Mouse (Mus musculus): Measurements from ENCODE around the gene Gpatch1.

The Gpatch1 gene

DNA sequence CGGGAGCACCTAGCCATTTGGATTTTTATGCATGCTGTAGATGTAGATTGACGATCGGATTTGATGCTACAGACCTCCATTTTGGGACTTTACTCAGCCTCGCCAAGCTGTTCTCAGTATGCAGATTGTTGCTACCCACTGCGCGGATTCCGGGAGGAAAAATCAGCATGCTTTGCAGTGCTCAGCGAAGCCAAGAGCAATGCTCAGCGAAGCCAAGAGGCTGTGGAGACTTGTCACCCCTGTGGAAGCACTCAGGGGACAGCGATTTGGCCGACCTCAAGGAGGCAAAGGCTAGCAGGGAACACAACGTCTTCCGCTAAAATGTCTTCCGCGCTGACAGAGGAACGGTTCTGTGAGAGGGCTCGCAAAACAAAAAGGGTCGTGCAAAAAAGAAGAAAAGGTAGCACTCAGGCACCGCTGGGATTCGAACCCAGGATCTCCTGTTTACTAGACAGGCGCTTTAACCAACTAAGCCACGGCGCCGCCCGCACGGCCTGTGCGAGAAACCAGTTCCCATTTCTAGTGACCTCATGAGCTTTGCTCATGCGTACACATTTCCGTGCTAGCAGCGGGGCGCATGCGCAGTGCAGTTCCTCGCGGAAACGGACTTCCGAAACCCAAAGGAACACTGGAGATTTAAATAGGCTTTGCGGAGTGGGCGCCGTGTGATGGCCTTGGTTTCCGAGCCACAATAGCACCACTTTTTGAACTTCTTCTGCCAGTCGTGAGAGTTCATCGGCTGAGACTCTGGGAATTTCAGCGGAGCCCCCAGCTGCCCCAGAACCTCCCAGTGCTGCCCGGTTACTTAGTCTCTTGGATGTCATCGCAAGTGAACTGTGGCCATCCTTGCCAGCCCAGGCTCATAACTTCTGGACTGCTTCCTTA, 83.6 kb downstream of the Gpatch1 start:
- peak; percentile 100 for DNase-seq (ENCODE audit: low spot score)

DNA sequence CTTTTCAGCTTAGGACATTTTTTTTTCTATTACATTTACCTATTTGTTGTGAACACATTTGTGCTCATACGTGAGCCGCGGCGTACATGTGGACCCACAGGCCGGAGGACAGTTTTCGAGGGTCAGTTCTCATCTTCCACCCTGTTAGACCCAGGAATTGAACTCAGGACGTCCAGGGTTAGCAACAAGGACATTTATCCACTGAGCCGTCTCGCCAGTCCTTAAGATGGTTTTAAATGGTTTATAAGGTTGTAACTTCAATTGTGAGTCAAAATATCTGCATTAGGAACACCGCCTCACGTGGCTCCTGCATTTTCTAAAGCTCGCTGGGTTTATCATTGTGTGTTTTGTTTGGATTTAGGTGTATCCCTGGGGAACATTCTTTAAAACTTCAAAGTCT, 84.4 kb downstream of the Gpatch1 start:
- DNase-seq (ENCODE audit: low spot score), result peak; percentile 37

DNA sequence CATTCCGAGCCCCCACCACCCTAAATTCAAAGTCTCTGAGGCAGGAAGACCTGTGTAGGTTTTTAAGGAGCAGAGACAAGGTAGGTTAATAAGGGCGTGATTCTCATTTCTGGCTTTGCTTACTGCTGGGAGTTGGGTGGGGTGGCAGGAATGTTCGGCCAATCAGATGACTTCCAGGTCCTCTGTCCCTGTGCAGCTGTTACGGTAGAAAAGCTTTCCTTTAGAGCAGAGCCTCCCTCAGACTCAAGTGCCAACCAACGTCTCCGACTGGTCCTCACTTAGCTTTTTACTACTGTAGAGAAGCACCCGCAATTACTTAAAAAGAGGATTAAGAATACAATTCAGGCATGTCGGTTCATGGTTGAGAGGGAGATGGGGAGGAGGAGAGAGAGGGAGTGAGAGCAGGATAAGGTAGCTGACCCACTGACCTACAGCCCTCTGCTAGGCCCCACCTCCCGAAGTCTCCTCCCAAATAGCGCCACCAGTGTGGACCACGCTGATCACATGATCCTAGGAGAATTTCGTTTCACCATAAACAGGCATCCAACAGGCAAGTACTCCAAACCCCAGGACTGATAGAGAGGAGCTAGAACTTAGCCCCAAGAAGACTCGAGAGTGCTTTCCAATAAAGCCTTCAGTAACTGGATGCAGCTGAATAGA, 85.3 kb downstream of the Gpatch1 start:
- DNase-seq (ENCODE audit: low spot score), result peak; percentile 29

DNA sequence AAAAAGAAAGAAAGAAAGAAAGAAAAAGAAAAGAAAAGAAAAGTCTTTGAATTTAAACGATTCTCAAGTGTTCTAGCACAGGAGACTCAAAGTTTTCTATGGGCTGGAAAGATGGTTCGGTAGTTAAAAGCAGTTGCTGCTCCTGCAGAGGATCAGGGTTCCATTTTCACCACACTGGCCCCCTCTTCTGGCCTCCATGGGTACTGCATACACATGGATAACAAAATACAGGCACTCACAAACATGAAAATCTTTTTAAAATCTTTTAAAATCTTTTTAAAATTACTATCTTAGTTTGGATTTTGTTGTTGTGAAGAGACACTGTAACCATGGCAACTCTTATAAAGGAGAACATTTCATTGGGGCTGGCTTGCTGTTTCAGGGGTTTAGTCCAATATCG, 87.9 kb downstream of the Gpatch1 start:
- DNase-seq (ENCODE audit: low spot score), result peak; percentile 49

All from retina, embryonic 14.5 days (tissue).